Mouse (Mus musculus) forebrain, embryonic 13.5 days (tissue): ENCODE measurements around the gene Zfp58. TPM values are rescaled to one million over a fixed set of nuclear protein-coding genes. Genes with fewer than 3 reads are reported as not detected.
"Not testable (repeated sequence)": the region's sequence is repeated elsewhere in the genome, so short reads cannot be mapped to it uniquely, and the experiment has no call there.

Experiments used
- ATAC-seq: fragments of 200-750 bp; cut with Nextera tagmentation; 2 replicates; pipeline ENCODE4 v1.8.0; 2017
- H3K27ac ChIP-seq: fragments of 300-500 bp; sonication (generic); 2 replicates; pipeline ENCODE4 v1.5.1; 2015; ENCODE audit warnings: inconsistent platforms, mild to moderate bottlenecking, moderate library complexity
- H3K27me3 ChIP-seq: fragments of 300-500 bp; sonication (generic); 2 replicates; pipeline ENCODE4 v1.6.1; 2015; ENCODE audit warnings: mild to moderate bottlenecking, inconsistent platforms
- H3K36me3 ChIP-seq: fragments of 300-500 bp; sonication (generic); 2 replicates; pipeline ENCODE4 v1.6.1; 2015; ENCODE audit warnings: mild to moderate bottlenecking, inconsistent platforms; ENCODE audit not compliant: poor library complexity, severe bottlenecking
- H3K4me1 ChIP-seq: fragments of 300-500 bp; sonication (generic); 2 replicates; pipeline ENCODE4 v1.6.1; 2015; ENCODE audit warnings: inconsistent platforms
- H3K4me2 ChIP-seq: fragments of 300-500 bp; sonication (generic); 2 replicates; pipeline ENCODE4 v1.6.1; 2015; ENCODE audit warnings: inconsistent platforms, mild to moderate bottlenecking, moderate library complexity
- H3K4me3 ChIP-seq: fragments of 300-500 bp; sonication (generic); 2 replicates; pipeline ENCODE4 v1.5.1; 2015; ENCODE audit warnings: mild to moderate bottlenecking, inconsistent platforms
- H3K9ac ChIP-seq: fragments of 300-500 bp; sonication (generic); 2 replicates; pipeline ENCODE4 v1.6.1; 2015; ENCODE audit warnings: mild to moderate bottlenecking, inconsistent platforms
- H3K9me3 ChIP-seq: fragments of 300-500 bp; sonication (generic); replicated peaks from 2 replicates; pipeline ENCODE4 v1.6.1; 2016; ENCODE audit warnings: inconsistent platforms
- WGBS: fragments of 180-500 bp; shearing (Covaris S2); methylation state at CpG from one replicate; pipeline ENCODE4 v1.1.7; 2015; 5-methylcytosine and 5-hydroxymethylcytosine counted together
- polyA plus RNA-seq: library from polyadenylated mRNA; unstranded; fragments of >200 nt; fragmentation: Nextera tagmentation; extraction: Ambion mirVana; gene quantifications from 2 replicates; pipeline ENCODE4 v1.2.1, GENCODE M21; 2015

Zfp58 gene
- 13.9 TPM in 2 replicates for polyA plus RNA-seq

DNA sequence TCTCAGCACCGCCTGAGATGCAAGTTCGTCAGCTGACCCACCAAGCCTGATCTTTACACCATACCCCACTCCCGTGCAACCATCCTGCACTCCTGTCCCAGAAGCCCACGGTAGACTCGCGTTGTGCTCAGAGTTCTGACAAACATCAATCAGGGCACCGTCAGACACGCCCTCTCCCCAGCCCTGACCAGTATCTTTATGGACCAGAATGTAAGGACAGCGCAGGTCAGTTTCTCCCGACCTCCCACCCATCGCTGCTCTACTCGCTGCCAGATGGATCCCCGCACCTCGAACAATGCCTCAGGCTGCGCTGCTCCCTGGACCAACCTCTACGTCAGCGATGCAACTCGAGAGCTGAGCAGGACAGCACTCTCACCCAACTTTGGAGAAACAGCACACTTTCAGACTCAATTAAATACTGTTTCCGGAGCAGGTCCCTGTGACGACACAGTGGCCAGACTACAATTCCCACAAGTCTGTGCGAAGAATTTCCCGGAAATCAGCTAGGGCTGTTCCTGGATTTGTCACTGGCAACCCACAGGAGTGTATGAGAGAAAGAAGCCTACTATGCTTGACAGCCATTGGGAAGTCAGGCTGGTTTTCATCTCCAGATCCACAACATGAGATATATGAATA, at the start of gene Zfp58:
TSS of gene Zfp58 (minus strand) at position 472 of the 636 bp plus-strand sequence.
- peak within 1 kb of the TSS; percentile 81 for H3K9ac ChIP-seq
- ATAC-seq = peak; percentile 98
- H3K27me3 ChIP-seq = no peaks in the 10 kb centered on the region
- H3K4me2 ChIP-seq = peak within 1 kb of the TSS; percentile 79
- peak within 1 kb of the TSS; percentile 81 for H3K4me3 ChIP-seq
- WGBS = 0% methylated on average over 22 of the region's 22 CpGs
- H3K4me1 ChIP-seq = peaks cover 10% of the 10 kb centered on the region
- no peak within 1 kb of the TSS for H3K27ac ChIP-seq
- H3K9me3 ChIP-seq = no peaks in the 10 kb centered on the region
- H3K36me3 ChIP-seq = peaks cover 14% of the 10 kb centered on the region

DNA sequence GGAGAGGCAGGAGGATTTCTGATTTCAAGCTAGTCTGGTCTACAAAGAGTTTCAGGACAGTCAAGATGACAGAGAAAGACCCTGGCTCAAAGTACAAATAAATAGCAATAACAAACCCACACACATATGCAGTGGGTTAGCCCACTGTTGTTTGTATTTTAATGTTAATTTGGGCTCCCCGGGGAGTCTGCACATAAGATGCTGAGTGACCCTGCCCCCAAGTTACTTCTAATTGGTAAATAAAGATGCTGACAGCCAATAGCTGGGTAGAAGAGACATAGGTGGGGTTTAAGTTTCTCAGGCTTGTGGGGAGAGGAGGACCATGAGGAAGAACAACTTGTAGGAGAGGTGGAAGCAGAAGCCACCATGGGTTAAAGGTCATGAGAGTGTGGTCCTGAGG, 45.6 kb upstream of the Zfp58 start:
- no peaks in the 10 kb centered on the region for H3K4me1 ChIP-seq

DNA sequence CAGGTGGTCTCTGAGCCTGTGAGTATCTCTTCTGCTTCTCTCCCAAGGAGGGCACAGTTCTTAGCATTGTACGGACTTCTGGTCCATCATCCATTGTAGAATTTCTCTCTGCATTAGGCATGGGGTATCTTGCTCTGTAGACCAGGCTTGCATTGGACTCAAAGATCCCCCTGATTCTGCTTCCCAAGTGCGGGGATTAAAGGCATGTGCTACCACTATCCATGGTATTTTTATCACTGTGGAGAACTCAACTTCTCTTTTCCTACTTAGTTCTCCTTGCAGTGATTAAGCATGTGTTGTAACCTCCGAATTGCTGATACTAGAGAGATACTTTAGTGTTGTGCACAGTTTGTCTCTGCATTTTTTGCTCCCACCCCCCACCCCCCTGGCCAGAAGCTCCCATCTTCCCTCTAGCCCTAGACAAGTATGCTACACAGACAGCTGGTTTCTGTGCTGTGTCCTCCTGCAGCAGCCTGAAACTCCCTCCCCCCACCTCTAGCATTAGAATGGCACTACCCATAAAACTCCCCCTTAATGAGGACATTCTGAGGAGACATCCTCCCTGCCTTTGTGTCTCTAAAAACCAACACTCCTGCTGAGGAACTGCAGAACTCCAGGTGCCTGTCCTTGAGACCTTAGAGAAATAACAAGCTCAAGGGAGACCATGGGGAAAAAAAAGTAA, 26.8 kb upstream of the Zfp58 start:
- H3K9ac ChIP-seq = no peak overlapping the region
- H3K27me3 ChIP-seq = no peaks in the 10 kb centered on the region
- H3K27ac ChIP-seq = no peak overlapping the region
- WGBS = 79% methylated on average over 3 of the region's 3 CpGs
- H3K36me3 ChIP-seq = no peaks in the 10 kb centered on the region
- H3K4me3 ChIP-seq = no peak overlapping the region
- no peak overlapping the region for H3K4me2 ChIP-seq
- H3K9me3 ChIP-seq = no peaks in the 10 kb centered on the region
- peaks cover 21% of the 10 kb centered on the region for H3K4me1 ChIP-seq
- no peak for ATAC-seq

More for the DNA sequence above, 45.6 kb upstream of the Zfp58 start:
- H3K9me3 ChIP-seq = 0 out of 2 replicates have a peak, but pooled peaks cover 4% of the 10 kb centered on the region
- no peak overlapping the region for H3K9ac ChIP-seq
- H3K27me3 ChIP-seq = no peaks in the 10 kb centered on the region
- no peak overlapping the region for H3K27ac ChIP-seq
- H3K36me3 ChIP-seq = peaks cover 48% of the 10 kb centered on the region
- no peak for ATAC-seq
- H3K4me3 ChIP-seq = no peak overlapping the region
- no peak overlapping the region for H3K4me2 ChIP-seq
- 88% methylated on average over 1 of the region's 1 CpGs for WGBS

DNA sequence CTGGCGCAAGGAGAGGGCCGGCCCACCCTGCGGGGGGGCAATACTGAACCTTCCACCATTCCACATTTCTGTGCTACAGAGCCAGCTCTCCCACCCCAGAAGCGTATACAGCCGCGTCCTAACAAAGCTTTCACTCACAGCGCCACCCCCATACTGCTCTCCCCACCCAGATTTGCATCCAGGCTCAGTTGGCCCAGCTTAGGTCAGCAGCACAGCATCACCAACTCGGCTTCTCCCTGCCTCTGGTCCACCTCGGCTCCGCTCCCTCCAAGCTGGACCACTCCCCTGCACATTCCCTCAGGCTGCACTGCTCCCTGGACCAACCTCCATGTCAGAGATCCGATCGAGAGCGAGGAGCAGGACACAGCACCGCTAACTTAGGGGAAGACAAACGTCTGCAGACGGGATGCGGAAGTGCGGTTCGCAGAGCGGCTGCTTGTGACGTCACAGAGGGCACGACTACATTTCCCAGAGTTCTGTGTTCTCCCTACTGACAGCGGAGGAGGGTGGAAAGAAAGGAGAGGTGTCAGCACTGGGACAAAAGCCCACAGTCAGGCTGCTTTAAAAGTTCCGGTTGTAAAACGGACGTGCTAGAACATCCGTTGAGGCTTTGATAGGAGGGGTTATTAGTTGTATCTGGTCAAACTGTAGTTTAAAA, 25.5 kb upstream of the Zfp58 start, which contains the start of the genes Gm26965 and Zfp87:
TSS of gene Gm26965 (minus strand) at position 399 of the 658 bp plus-strand sequence.
TSS of gene Zfp87 (minus strand) at position 425 of the 658 bp plus-strand sequence.
- Histone ChIP-seq H3K27me3 (no peaks in the 10 kb centered on the region), H3K4me1 (peaks cover 21% of the 10 kb centered on the region)
- WGBS = 0% methylated on average over 27 of the region's 27 CpGs

DNA sequence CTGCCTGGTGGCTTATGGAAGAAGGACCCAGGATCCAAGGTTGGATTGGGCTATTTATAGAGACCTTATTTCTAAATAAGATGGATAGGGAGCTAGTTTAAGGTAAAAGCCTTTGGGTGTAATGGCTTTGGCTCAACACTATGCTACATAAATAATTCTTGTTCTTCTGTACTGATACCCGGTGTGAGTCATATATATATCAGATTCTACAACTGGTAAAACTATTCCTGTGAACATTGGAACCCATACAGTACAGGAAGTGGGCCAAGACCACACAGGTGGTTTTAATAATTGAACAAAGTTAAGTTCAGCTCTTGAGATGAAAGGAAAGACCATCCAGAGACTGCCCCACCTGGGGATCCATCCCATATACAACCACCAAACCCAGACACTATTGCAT, 553 bp upstream of the Zfp58 start:
- Histone ChIP-seq H3K27ac (no peak overlapping the region), H3K27me3 (no peaks in the 10 kb centered on the region), H3K36me3 (peaks cover 9% of the 10 kb centered on the region), H3K9me3 (no peaks in the 10 kb centered on the region), H3K9ac (no peak overlapping the region), H3K4me3 (no peak overlapping the region), H3K4me2 (no peak overlapping the region), H3K4me1 (peaks cover 10% of the 10 kb centered on the region)
- 87% methylated on average over 1 of the region's 1 CpGs for WGBS
- ATAC-seq = peak; percentile 41

More for the DNA sequence above, 25.5 kb upstream of the Zfp58 start, which contains the start of the genes Gm26965 and Zfp87:
- Histone ChIP-seq H3K36me3 (peaks cover 7% of the 10 kb centered on the region), H3K27ac (peak within 1 kb of the TSS; percentile 63), H3K9me3 (no peaks in the 10 kb centered on the region), H3K4me2 (peak within 1 kb of the TSS; percentile 86), H3K9ac (peak within 1 kb of the TSS; percentile 82), H3K4me3 (peak within 1 kb of the TSS; percentile 82)
- ATAC-seq = peak; percentile 99

DNA sequence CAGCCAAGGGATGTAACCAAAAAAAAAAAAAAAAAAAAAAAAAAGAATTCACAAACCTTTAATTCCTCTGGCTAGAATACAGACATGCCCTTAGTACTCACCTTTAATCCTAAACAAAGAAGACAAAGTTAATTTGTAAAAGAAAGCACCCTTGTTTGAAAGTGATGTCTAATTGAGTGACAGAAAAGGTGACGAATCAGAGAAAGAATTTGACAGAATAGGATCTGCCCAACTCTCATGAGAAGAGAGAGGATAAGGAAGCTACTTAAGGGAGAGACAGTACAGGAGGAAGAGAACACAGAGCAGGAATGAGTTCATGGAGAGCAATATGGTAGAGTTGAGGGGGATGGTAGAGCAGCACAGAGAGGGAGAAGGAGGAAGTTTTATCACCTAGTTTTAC, 4.7 kb downstream of the Zfp58 start:
- H3K27me3 ChIP-seq = no peaks in the 10 kb centered on the region
- H3K9ac ChIP-seq = no peak overlapping the region
- peaks cover 10% of the 10 kb centered on the region for H3K4me1 ChIP-seq
- H3K36me3 ChIP-seq = peaks cover 56% of the 10 kb centered on the region
- H3K4me3 ChIP-seq = no peak overlapping the region
- 90% methylated on average over 1 of the region's 1 CpGs for WGBS
- no peak overlapping the region for H3K27ac ChIP-seq
- ATAC-seq = no peak
- no peak overlapping the region for H3K4me2 ChIP-seq
- H3K9me3 ChIP-seq = peaks cover 8% of the 10 kb centered on the region; the same call in 1 of the 2 replicates

DNA sequence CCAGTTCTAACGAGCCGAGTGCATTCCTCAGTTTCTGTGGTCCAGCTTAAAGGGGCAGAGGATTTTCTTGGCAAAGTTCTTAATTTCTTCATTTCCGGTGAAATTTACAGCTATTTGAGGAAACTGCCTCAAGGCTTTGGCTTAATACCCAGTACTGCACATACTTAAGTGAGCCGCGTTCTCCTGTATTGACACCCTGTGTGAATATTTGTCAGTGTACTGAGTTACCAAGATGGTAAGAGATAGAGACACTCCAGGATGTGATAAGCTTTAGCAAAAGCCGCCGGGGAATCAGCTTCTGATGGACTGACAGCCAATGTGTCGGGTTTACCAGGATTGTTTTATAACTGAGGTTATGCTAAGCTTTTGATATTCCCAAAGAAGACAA, 15.9 kb downstream of the Zfp58 start:
- peak; percentile 72 for ATAC-seq
- Histone ChIP-seq H3K4me3 (peak overlapping the region; percentile 58), H3K27ac (no peak overlapping the region), H3K36me3 (peaks cover 13% of the 10 kb centered on the region), H3K4me1 (peaks cover 10% of the 10 kb centered on the region; the same call in 1 of the 2 replicates), H3K9me3 (no peaks in the 10 kb centered on the region), H3K27me3 (no peaks in the 10 kb centered on the region), H3K4me2 (peak overlapping the region; percentile 74), H3K9ac (peak overlapping the region; percentile 70)
- WGBS = 45% methylated on average over 8 of the region's 8 CpGs

DNA sequence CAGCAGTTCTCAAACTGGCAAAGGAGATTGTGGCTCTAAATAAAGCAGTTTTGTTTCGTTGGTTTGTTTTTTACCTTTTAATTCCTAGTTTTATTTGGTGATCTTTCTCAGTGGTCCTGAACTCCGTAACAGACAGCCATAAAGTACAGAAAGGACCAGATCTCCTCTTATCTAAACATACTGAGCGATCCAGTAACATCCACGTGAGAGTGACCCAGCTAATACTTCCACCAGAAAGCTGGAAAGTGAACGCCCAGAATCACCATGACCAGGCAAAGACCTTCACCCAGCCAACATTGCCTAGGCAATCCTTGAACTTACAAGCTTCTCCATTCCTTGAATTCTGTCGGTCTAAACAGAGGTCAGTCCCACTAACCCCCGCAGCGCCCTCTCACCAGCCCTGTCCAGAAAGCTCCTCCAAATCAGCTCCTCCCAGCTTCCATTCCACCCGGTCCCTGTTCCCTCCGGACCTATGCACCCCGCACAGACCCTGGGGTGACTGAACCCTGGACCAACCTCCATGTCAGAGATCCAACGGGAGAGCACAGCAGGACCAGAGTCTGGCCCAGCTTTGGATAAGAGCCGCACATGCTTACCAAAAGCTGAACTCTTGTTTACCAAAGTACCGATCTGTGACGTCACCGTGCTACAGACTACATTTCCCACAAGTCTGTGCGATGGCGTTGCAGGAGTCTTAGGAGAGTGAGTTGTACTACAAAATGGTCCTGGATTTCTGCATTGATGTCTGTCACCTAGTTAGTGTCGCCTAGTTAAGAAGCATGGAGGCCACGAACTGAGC, 16.5 kb downstream of the Zfp58 start, which contains the start of gene Zfp874b:
TSS of gene Zfp874b (minus strand) at position 634 of the 799 bp plus-strand sequence.
- no peak within 1 kb of the TSS for H3K27ac ChIP-seq
- peaks cover 9% of the 10 kb centered on the region for H3K36me3 ChIP-seq
- H3K27me3 ChIP-seq = no peaks in the 10 kb centered on the region
- peak within 1 kb of the TSS; percentile 58 for H3K4me3 ChIP-seq
- H3K4me1 ChIP-seq = peaks cover 10% of the 10 kb centered on the region; the same call in 1 of the 2 replicates
- H3K4me2 ChIP-seq = peak within 1 kb of the TSS; percentile 74
- H3K9ac ChIP-seq = peak within 1 kb of the TSS; percentile 70
- WGBS = 7% methylated on average over 20 of the region's 20 CpGs
- peak; percentile 97 for ATAC-seq
- H3K9me3 ChIP-seq = no peaks in the 10 kb centered on the region

DNA sequence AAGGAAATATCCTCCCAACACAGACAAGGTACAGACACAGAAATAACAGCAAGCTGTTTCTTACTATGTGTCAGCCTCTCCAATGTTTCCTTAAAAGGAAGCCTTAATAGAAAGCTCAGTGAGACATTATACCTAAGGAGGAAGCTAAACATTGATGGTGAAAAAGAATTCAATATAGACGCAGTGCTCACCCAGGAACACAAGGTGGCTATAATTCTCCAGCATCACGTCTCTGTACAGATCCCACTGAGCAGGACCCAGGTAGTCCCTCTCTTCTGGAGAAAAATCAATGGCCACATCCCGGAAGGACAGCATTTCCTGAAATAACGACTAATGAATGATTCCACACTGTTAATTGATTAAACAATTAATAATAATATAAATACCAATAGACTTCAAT, 18.8 kb downstream of the Zfp58 start:
- Histone ChIP-seq H3K9me3 (no peaks in the 10 kb centered on the region), H3K27me3 (no peaks in the 10 kb centered on the region), H3K4me2 (no peak overlapping the region), H3K27ac (no peak overlapping the region), H3K4me1 (peaks cover 10% of the 10 kb centered on the region; the same call in 1 of the 2 replicates), H3K9ac (no peak overlapping the region), H3K36me3 (no peaks in the 10 kb centered on the region), H3K4me3 (no peak overlapping the region)
- WGBS = 60% methylated on average over 4 of the region's 4 CpGs
- no peak for ATAC-seq

DNA sequence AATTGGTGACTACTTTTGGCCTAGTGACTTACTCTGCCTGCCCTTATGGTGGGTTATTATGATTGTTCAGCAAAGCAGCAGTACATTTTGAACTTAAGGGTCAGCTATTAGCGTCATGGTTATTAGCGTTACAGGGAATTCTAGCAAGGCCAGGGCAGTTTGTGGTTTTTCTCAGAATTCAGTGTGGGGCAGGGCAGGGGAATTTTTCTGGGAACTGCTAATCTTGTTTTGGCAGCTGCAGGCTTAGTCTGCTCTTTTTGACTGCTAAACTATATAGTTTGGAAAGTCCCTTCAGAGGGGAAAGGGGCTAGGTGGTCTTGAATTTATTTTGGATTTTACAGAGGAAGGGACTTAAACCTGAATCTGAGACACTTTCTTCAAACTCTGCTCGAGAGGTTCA, 31.1 kb downstream of the Zfp58 start:
- no peak overlapping the region for H3K4me3 ChIP-seq
- no peaks in the 10 kb centered on the region for H3K4me1 ChIP-seq
- H3K4me2 ChIP-seq = no peak overlapping the region
- H3K36me3 ChIP-seq = peaks cover 16% of the 10 kb centered on the region; the same call in 1 of the 2 replicates
- H3K27ac ChIP-seq = no peak overlapping the region
- H3K9me3 ChIP-seq = no peaks in the 10 kb centered on the region
- no peak for ATAC-seq
- WGBS = 90% methylated on average over 3 of the region's 3 CpGs
- no peak overlapping the region for H3K9ac ChIP-seq
- H3K27me3 ChIP-seq = no peaks in the 10 kb centered on the region

DNA sequence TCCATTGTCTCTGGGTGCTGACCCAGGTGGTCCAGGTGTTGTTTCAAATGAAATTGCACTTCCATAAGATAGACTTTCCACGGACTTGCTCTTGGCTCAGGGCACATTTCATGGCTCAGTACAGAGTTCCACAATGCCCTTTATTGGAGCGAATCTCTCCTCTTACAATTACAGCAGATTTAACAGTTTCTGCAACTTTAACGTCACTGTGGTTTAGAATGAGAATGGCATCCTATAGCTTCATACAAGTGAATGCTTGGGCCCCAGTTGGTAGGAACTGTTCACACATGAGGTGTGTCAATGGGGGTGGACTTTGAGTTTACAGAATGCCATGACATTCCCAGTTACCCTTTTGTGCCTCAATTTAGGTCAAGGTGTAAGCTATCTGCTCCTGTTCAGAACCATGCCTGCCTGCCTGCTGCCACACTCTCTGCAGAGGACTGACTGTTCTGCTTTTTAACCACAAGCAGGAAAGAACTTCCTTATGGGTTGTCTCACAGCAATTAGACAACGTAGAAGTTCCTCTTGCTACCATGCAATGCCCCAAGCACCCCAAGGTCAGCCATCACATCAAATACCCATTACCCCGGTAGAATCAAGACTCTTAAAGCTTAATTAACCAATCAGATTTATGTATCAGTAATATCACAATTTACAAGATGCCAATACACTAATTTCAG, 36.7 kb downstream of the Zfp58 start:
- not testable (repeated sequence) for ATAC-seq, H3K27me3 ChIP-seq, H3K27ac ChIP-seq, H3K4me3 ChIP-seq, H3K4me1 ChIP-seq, H3K9ac ChIP-seq, H3K4me2 ChIP-seq, H3K36me3 ChIP-seq, H3K9me3 ChIP-seq
- WGBS = 91% methylated on average over 3 of the region's 5 CpGs
